5 mouse cellular contexts compared by ENCODE assay signal in genomic region chr6:37707671-37708070, GRCm38 (mm10).
DNase-seq lines count a peak whose midpoint lies in the region; ATAC-seq and TF ChIP-seq lines count a peak whose summit lies in the region.
"Not testable (repeated sequence)": the region's sequence is repeated elsewhere in the genome, so short reads cannot be mapped to it uniquely, and the experiment has no call there.

No protein-coding gene starts in this region.

- WGBS in kidney, adult 2 months = 54% methylated on average over 1 of the region's 1 CpGs
- 61% methylated on average over 1 of the region's 1 CpGs for WGBS in liver, adult 2 months
- WGBS in midbrain, embryonic 11.5 days = 80% methylated on average over 1 of the region's 1 CpGs

- TF ChIP-seq POLR2A in kidney, adult 2 months (IDR thresholded peaks at IDR 0.05; ENCODE audit: low read depth, low read length); liver, adult 2 months (IDR thresholded peaks at IDR 0.05; ENCODE audit: extremely low read depth, insufficient read depth, low read length): not testable (repeated sequence)

- not testable (repeated sequence) for H3K27me3 ChIP-seq in kidney, adult 2 months (replicated peaks; ENCODE audit: control insufficient read depth, insufficient read depth, low read length); liver, adult 2 months (ENCODE audit: control insufficient read depth, insufficient read depth, low read length); midbrain, embryonic 11.5 days (ENCODE audit: control insufficient read depth, insufficient read depth, low read length)

- H3K4me2 ChIP-seq in midbrain, embryonic 11.5 days = not testable (repeated sequence)

- not testable (repeated sequence) for DNase-seq in gastrocnemius, adult 2 months
- peak; percentile 77 for DNase-seq in kidney, adult 2 months
- DNase-seq in kidney, adult 9 months = peak; percentile 69
- peak; percentile 44 for DNase-seq in liver, adult 2 months (ENCODE audit: extremely low read depth, low read depth, low spot score)
- peak; percentile 23 for DNase-seq in midbrain, embryonic 11.5 days (ENCODE audit: low spot score, missing footprints)

- not testable (repeated sequence) for H3K9ac ChIP-seq in liver, adult 2 months (ENCODE audit: low read depth, low read length); midbrain, embryonic 11.5 days (ENCODE audit: low read length)

- not testable (repeated sequence) for H3K36me3 ChIP-seq in kidney, adult 2 months (ENCODE audit: control insufficient read depth, insufficient read depth, low read length); liver, adult 2 months (ENCODE audit: control insufficient read depth, insufficient read depth, low read length); midbrain, embryonic 11.5 days (ENCODE audit: control insufficient read depth, insufficient read depth, low read length)

- not testable (repeated sequence) for H3K4me3 ChIP-seq in gastrocnemius, adult 2 months; kidney, adult 2 months (ENCODE audit: insufficient read depth, low read depth, low read length); liver, adult 2 months (ENCODE audit: insufficient read depth, low read depth, low read length); midbrain, embryonic 11.5 days (ENCODE audit: low read depth, low read length)

- intact Hi-C loops in gastrocnemius, adult 2 months (cut with DNase I) = loop anchor here (5.0 kb wide), 1 partner anchor 90 kb away; no protein-coding TSS in a partner anchor

- ATAC-seq in midbrain, embryonic 11.5 days (ENCODE audit: low FRiP score) = not testable (repeated sequence)

- not testable (repeated sequence) for H3K79me2 ChIP-seq in liver, adult 2 months (ENCODE audit: control insufficient read depth, insufficient read depth, low read length)

- H3K4me1 ChIP-seq in kidney, adult 2 months (ENCODE audit: control insufficient read depth, insufficient read depth, low read length); liver, adult 2 months (ENCODE audit: control insufficient read depth, insufficient read depth, low read length); midbrain, embryonic 11.5 days (ENCODE audit: control insufficient read depth, insufficient read depth, low read length): not testable (repeated sequence)

- 0 out of 2 replicates have a peak overlapping the region, but pooled peaks have one; percentile 91 for H3K27ac ChIP-seq in gastrocnemius, adult 2 months
- H3K27ac ChIP-seq in kidney, adult 2 months (ENCODE audit: insufficient read depth, low read depth, low read length); liver, adult 2 months (replicated peaks; ENCODE audit: insufficient read depth, low read depth, low read length); midbrain, embryonic 11.5 days (ENCODE audit: low read depth, low read length): not testable (repeated sequence)

- not testable (repeated sequence) for H3K9me3 ChIP-seq in midbrain, embryonic 11.5 days (ENCODE audit: control insufficient read depth, low read length)

- TF ChIP-seq CTCF in gastrocnemius, adult 2 months (IDR thresholded peaks at IDR 0.05); kidney, adult 2 months (conservative IDR thresholded peaks at IDR 0.05; ENCODE audit: insufficient read depth, insufficient read length, low read depth, low read length); liver, adult 2 months (IDR thresholded peaks at IDR 0.05; ENCODE audit: low read depth, low read length): not testable (repeated sequence)
